Mouse (Mus musculus) spleen, postnatal 4 days (tissue): ENCODE measurements around the gene Sec14l3.
"Not testable (repeated sequence)": the region's sequence is repeated elsewhere in the genome, so short reads cannot be mapped to it uniquely, and the experiment has no call there.

ENCODE experiments used
- DNase-seq, 2 experiments: peaks; one replicate each; pipeline ENCODE4 v3.0.0; 2022; ENCODE audit warnings: low spot score in 2 of 2

The Sec14l3 gene

DNA sequence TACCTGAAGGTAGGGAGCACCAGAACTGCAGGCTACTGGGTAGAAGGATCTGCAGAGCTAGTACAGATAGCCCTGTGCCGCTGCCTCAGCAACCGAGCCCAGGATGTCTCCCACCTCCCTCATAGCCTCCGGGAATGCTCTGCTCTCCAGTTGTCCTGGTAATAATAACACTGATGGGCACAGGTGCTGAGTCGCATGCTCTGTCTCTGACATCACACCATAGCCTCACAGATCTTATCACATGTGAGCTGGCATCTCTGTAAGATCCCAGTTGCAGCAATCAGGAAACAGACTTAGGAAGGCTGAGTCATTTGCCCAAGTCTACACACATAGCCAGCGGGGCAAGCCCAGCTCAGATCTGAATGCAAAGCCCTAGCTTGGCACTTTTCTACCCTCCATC lies 37.2 kb downstream of the Sec14l3 start:
- no peak for DNase-seq

DNA sequence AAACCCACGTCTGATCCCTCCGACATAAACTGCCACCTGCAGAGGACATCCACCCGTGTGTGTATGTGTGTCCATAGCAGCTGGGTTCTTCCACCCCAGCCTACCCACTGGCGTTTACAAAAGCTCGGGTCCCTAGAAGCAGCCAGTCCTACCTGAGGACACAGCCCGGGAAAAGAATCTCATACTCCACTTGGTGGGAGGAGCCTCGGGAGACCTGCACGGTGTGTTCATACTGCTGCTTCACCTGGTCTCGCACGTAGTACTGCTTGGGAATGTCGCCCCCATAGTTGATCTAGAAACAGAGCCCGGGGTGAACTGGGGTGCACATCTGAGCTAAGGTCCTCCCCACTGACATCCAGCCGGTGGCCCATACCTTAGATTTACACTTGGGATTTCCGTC lies 38.9 kb downstream of the Sec14l3 start:
- DNase-seq = no peak

DNA sequence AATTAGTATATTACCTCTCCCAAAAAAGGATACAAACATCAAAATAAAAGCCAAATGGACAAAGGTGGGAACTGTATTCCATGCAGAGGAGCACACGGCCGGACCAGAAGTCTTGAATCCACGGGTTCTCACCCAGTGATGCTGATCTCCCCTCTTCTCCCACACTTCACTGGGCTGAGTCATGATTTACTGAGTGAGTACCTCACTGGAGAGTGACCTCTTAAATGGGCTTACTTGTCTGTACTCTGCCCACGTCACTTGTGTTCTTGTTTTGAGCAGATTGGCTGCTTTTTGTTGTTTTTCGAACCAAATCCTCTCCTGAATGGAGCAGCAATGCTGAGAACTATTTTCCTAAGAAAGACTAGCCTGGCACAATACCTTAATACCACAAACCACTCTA lies 40.3 kb downstream of the Sec14l3 start:
- DNase-seq = no peak

DNA sequence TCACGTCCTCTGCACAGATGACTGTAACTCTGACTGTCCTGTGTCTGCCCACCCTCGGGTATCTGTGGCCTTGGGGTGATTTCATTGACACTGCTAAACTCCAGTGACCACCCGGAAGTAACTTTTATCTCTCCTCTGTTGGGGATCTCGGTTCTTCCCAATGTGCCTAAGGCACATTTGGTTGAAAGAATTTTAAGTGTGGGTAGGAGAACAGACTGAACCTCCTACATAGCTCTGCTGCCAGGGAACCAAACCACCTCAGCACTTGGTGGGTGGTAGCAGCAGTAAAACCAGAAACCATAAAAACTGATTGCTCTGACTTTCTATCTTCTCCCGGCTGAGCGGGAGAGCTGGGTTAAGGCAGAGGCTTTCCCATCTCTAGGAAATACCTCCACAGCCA lies 40.8 kb downstream of the Sec14l3 start:
- DNase-seq = no peak

DNA sequence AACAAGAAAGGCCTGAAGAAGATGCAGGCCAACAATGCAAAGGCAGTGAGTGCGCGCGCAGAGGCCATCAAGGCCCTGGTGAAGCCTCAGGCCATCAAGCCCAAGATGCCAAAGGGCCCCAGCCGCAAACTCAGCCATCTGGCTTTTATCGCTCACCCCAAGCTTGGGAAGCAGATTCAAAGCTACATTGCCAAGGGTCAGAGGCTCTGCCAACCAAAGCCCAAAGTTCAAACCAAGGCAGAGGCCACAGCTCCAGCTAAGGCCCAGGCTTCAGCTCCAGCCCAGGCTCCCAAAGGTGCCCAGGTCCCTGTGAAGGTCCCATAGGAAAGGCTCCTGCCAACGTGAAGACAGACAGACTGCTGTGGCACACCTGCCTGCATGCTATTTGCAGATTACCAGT lies 43.3 kb downstream of the Sec14l3 start:
- not testable (repeated sequence) for DNase-seq

DNA sequence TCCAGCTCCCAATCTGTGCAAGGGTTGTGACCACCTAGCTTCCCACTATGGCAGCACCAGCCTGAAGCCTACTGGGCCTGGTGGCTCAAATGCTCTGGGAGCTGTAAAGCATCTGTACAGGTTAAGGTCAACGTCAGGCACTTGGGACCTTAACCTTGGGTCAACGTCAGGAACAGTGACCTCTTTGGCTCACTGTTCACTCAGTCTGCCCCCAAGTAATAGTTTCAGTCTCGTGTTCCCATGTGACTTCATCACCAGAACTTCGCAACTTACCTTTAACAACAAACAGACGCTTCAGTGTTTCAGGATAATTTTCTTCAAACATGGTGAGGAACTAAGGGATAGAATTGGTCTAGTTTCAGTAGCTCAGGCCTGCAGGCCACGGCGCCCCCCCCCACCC lies 44.0 kb downstream of the Sec14l3 start:
- DNase-seq = no peak

DNA sequence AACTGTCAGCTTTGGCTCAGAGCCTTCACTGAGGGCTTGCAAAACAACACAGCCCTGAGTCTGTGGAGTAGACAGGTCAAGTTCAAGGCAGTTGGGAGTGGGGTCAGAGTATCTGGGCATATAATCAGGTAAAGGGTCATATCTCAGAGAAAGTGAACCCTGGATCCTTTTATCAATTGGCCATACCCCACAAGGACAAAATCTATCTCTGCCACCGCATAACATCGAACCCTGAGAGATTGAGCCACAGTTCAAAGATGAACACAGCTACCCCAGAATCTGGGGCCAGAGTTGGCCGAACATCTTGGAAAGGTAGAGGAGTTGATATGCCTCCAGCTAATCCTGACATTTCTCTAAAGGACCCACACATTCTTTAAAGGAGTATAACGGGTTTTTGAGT lies 47.4 kb downstream of the Sec14l3 start:
- DNase-seq = no peak

DNA sequence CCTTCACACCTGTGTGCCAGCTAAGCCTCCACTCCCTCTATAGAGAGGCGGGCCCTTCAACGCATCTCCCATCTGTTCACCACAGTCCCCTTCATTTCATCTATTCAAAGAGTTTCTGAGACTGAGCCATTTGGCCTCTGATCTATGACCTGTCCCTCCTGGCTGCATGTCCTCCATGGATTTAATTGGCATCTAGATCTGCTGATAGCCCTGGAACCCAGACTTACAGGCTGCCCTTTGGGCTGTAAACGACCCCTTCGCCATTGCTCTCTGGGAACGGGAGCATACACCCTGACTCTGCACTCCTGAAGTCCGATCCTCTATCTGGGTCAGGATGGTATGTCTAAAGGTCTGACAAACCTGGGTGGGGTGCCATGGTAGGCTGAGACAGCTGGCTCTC lies 48.2 kb downstream of the Sec14l3 start:
- no peak for DNase-seq

DNA sequence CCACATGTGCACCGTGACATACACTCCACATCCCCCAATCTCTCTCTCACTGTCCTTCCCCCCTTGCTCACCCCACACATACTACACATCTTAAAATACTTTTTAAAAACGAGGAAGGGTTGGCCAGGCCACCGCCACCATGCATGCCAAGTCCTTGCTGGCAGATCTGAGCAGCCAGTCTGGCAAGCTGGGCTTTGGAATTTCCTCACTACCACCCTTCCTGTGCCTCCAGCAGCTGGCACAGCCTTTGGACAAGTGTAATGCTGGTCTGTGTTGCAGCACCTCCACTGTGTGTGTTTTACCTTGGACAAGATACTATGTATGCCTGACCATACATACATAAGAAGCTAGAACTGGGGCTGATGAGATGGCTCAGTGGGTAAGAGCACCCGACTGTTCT lies 48.9 kb downstream of the Sec14l3 start:
- DNase-seq = no peak

DNA sequence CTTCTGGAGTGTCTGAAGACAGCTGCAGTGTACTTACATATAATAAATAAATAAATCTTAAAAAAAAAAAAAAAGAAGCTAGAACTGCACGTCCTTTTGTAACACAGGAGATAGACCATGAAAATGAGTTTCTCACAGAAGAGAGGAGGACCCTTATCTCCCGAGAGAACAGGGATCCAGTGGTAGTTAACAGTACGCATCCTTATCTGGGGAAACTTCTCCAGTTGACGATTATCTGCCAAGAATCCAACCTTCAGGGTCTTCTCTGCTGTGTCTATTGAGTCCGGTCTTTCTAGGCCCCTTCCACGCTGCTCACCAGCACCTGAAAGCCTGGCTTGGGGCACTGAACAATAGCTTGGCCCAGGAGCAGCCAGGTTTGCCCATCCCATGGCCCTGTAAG lies 49.3 kb downstream of the Sec14l3 start:
- no peak for DNase-seq

DNA sequence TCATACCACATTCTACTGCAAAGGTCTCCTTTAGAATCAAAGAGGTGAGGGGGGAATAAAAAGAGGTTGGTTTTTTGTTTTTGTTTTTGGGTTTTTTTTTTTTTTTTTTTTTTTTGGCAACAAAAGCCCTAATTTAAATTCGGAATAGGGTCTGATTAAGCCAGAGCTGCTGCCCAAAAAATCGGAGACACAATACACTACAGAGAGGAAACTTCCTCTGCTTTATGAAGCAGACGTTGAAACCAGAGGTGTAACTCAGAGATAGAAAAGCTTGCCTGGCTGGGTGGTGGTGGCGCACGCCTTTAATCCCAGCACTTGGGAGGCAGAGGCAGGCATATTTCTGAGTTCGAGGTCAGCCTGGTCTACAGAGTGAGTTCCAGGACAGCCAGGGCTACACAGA lies 49.9 kb downstream of the Sec14l3 start:
- DNase-seq = not testable (repeated sequence)

DNA sequence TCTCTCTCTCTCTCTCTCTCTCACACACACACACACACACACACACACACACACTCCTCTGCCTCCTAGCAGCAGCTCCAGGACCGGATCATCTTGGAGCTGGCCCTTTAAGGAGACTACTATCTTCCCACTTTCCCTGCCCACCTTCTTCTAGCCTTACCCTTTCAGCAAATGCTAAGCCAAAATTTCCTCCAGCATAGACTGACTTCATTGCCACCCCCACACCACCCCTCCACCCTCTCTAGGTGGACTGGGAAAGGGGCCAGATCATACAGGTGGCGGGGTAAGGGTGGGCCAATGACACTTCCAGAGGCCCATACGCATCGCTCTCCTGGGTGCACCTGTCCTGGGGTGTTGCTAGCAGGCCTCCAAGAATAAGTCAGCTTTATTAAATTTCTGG lies 50.8 kb downstream of the Sec14l3 start:
- no peak for DNase-seq

DNA sequence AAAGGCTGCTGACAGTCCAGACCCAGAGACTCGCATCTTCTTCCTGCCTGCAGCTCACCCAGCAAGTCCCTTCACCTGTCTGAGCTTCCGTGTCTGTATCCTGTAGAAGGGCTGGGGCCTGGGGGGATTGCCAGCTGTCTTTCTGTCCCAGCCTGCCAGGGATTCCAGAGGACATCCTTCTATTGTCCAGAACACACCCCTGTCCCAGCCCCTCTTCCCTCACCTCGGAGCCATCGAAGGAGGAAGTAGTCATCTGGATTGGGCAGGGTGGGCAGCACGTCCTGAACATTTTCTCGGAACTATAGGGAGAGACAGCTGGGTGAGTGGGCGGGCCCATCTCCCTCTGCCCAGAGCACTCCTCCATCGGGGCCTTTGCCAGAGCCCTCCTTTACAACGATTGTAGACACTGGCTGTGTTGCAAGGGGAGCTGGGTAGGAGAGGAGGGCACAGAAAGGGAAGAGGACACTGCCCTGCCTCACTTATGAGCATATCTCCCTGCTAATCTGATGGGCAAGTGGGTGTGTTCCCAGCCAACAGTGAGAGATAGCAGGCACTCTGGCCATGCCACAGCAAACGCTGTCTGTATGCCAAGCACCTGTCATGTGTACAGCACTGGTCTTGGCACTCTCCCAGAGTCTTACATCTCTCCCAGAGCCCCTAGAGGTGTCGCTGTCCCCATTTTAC lies 52.0 kb downstream of the Sec14l3 start:
- DNase-seq = peak in 1 of 2 experiments; percentile 50

DNA sequence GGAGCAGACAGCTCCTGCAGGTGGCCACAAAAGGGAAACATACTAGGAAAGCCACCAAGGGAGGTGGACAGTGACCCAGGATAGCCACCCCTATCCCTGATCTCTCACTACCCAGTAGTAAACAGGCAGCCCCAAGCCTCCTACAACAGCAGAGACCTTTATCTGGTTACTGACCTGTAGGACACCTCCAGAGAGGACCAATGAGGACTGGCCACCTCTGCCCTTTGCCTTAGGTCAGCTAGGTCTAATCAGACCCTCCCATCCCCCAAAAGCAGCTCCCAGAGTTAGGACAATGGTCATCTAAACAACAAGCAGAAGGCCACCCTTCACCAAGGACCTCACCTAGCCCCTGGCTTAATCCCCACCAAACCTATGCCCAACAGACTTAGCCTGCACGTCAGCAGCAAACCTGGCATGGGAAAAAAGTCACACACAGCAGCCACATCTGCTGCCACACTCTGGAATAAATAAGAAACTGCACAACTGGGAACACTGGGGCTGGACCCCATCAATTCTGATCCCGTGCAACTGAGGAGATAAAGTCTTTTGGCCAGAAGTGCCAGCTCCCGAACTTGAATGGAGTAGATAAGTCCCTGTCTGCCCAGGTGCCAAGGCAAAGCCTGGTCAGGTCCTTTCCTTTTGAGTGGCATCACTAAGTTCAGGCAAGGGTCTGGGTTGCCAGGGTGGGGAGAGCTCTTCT lies 52.9 kb downstream of the Sec14l3 start:
- peak in 1 of 2 experiments; percentile 38 for DNase-seq

DNA sequence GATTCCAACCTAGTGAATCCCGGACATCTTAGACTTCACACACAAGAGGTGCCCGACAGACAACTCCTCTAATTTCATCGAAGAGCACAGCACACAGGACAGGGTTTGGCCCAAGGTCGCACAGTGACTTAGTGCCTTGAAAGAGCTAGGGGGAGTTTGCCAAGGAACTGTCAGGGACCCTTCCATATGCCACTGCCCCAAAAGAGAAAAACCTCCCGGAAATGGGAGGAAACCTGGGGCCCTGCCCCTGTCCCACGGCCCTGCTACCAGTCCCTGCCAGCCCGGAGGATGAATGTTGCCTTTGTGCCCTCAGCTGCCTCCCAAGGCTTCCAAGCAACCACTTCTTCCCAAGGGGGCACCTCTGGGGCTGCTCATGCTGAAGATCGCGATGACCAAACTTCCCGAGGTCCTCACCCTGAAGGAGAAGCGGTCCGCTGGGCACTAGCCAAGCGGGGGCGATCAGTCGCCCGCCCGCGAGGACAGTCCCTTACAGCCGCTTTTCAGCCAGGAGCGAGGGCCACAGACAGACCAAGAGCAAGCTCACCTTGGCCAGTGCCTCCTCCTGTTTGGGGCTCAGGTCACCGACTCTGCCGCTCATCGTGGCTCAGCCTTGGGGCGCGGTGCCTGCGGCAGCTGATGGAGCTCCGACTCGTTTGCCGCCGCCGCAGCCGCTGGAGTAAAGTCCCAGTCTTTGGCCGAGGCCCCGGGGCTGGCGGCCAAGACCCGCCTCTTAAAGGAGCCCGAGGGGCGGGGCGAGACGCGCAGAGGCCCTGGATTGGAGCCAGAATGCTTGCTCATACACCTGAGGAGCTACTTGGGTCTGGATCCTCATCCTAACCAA lies 53.7 kb downstream of the Sec14l3 start:
- DNase-seq = peak; percentile 79 to 86

DNA sequence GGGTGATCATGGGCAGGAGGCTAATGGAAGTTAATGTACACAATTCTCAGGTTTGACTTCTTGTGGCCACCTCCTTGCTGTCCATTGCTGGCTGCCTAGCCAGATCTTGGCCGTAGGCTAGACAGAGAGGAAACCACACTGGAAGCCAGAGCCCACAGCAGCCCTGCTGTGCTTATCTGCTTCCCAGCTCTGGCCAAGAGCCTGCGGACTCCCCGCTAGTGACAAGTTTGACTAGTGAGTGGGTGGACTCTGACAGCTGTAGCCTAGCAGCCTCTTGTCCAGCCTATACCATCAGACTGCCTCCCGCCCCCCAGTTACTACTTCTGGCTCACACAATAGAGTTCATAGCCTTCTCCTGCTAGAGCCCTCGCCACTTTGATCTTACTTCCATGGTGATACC lies 55.0 kb downstream of the Sec14l3 start:
- no peak for DNase-seq

DNA sequence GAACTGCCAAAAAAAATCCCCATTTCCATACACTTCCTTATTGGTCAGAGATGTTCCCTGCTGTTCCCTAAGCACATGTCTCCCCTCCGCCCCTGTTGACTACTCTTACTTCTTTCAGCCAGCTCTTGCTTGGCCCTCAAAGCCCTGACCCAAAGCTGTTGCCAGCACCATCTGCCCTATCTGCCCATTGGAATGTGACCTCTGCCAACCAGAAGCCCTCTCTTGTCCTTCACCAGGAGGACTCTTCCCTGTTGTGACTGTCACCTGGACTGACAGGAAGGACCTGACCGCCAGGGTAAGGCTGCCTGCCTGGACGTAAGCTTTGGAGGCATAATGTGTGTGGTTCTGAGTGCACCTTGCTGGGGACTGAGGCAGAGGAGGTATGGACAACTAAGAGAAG lies 57.0 kb downstream of the Sec14l3 start:
- no peak for DNase-seq

DNA sequence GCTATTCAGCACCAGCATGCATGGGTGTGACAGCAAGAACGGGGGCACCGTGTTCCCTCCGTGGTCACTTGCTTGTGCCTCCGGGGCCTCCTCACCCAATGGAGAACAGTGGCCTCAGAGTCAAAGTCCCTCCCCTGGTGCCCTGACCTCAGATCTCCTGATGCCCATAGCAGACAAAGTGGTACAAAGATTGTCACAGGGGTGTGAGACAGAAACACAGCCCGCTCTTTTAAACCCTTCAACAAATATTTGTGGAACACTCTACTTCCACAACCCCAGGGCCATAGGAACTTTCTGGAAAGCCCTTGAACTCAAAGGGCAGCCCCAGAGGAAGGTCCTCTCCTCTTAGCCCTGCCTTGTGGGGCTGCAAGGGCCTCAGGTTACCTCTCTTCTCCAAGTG lies 57.6 kb downstream of the Sec14l3 start:
- no peak for DNase-seq

DNA sequence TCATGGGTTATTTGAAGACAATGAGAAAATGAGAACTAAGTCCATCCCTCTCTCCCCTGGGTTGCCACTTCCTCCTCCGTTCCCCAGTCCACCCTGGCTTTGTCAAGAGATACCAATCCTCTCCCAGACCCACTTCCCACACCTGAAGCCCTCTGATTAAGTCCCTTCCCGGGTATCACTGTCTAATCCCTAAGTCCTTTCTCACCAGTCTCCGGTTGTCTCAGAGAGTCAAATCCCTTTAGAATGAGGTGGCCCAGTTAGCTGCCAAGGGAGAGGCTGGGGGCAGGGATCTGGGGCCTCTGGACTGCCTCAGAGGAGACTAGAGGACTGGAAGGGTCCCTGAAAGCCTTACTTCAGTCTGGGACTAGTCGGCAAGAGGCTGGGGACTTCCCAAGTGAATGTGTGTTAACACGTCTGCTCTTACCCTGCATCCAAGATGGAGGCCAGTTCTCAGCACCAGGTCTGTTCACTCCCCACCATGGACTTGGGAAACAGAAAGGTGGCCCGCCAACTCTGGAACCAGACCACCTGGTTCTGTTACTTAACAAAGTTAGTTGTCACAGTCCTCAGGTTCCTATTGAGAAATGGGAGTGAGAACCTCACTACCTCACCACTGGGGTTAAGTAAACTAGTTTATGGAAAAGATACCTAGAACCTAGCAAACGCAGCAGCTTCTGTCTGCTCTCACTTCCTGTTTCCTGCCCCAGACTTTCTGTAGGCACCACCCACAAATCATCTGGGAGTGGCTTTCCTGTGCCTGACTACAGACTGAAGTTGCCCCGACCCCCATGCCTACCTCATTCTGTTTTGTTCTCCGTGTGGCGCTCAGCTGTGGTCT lies 58.3 kb downstream of the Sec14l3 start, which contains the start of gene Sec14l2:
Gene Sec14l2 (minus strand): TSS at position 674 of the 838 bp plus-strand sequence.
- DNase-seq = no peak

DNA sequence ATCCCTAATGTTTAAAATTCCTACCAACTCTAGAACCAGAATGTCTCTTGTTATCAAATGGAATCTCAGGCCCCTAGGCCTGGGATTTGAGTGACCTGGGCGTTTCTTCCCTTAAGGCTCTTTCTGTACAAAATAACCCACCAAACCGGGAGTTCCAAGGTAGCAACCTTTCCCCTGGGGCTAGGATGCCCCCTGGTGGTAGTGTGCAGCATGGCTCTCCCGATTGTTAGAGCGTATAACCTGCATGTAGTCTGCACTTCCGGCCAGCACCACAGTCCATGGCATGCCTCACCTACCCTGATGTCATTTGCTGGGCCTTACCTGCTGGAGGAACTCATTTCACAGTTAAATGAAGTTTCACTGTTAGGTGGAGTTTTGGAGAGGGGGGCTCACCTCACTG lies 59.3 kb downstream of the Sec14l3 start:
- DNase-seq = peak; percentile 64 to 81

DNA sequence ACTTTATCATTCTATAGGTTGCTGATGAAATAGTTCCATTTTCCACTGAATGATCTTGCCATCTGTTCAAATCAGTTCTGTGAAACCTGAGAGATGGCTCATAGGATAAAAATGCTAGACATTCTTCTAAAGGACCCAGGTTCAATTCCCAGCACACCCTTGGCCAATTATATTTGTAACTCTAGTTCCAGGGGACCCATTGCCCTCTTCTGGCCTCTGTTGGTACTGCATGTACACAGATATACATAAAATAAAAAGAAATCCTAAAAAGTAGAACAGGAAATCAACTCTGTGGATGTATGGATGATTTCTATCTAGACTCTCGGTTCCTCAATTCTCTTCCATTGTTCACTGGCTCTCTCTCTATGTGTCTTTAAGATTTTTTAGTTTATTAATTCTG lies 62.4 kb downstream of the Sec14l3 start:
- no peak for DNase-seq
